Mouse (Mus musculus) G1E (cell line): ENCODE measurements around the gene Reln. TPM values are rescaled to one million over a fixed set of nuclear protein-coding genes. Genes with fewer than 3 reads are reported as not detected.

ENCODE experiments used
- ATAC-seq: 2 replicates; pipeline ENCODE4 v1.8.0; 2016; ENCODE audit warnings: mild to moderate bottlenecking; ENCODE audit not compliant: insufficient number of reproducible peaks, poor library complexity, low FRiP score, severe bottlenecking; ENCODE audit errors: extremely low read depth
- DNase-seq: peaks from one replicate; pipeline ENCODE4 v3.0.0; 2012; ENCODE audit warnings: low spot score
- H3K27me3 ChIP-seq: 2 replicates; pipeline ENCODE4 v1.6.1; 2012; ENCODE audit warnings: mild to moderate bottlenecking, low read length, inconsistent platforms; ENCODE audit not compliant: insufficient read depth
- H3K36me3 ChIP-seq: replicated peaks from 2 replicates; pipeline ENCODE3; 2012; ENCODE audit warnings: mild to moderate bottlenecking, inconsistent platforms
- H3K4me1 ChIP-seq: 2 replicates; pipeline ENCODE4 v1.6.1; 2012; ENCODE audit warnings: low read depth, low read length, inconsistent platforms, mixed read lengths; ENCODE audit not compliant: insufficient read depth
- H3K4me3 ChIP-seq: 2 replicates; pipeline ENCODE4 v1.5.1; 2012; ENCODE audit warnings: low read depth, mild to moderate bottlenecking, inconsistent platforms, low read length, moderate library complexity, mixed read lengths
- H3K9me3 ChIP-seq: replicated peaks from 2 replicates; pipeline ENCODE4 v1.6.1; 2012; ENCODE audit warnings: inconsistent platforms
- CTCF ChIP-seq: IDR thresholded peaks from 2 replicates; pipeline ENCODE4 v1.5.1; 2012; ENCODE audit warnings: low read depth, low read length, inconsistent platforms, mixed read lengths
- GATA1 ChIP-seq: IDR thresholded peaks from 2 replicates; pipeline ENCODE4 v1.6.1; 2012; ENCODE audit warnings: borderline replicate concordance, low read length, inconsistent platforms, mixed read lengths
- GATA2 ChIP-seq: IDR thresholded peaks from 2 replicates; pipeline ENCODE4 v1.6.1; 2012; ENCODE audit warnings: low read depth, low read length, inconsistent platforms, borderline replicate concordance
- POLR2AphosphoS5 ChIP-seq: IDR thresholded peaks from 2 replicates; pipeline ENCODE4 v1.6.1; 2012; ENCODE audit warnings: low read depth, low read length, inconsistent platforms; ENCODE audit not compliant: insufficient replicate concordance
- TAL1 ChIP-seq: conservative IDR thresholded peaks from 2 replicates; pipeline ENCODE4 v1.6.1; 2012; ENCODE audit warnings: low read depth, low read length, inconsistent platforms, mixed read lengths
- polyA plus RNA-seq: library from polyadenylated mRNA; stranded (reverse); fragments of >175 nt; gene quantifications from 2 replicates; pipeline ENCODE4 v1.2.3, GENCODE M21; 2012
- total RNA-seq, 2 experiments: library from RNA; stranded (forward) in 1 of 2; stranded (reverse) in 1 of 2; fragments of 200-1000 nt in 1 of 2; fragments of >200 nt in 1 of 2; fragmentation: Nextera tagmentation in 1 of 2; gene quantifications; 2 replicates each; pipeline ENCODE4 v1.2.3; 2014 to 2017

The Reln gene
- total and polyA plus RNA-seq, 3 experiments, result 0.04 to 42.8 (median 1.1) TPM

DNA sequence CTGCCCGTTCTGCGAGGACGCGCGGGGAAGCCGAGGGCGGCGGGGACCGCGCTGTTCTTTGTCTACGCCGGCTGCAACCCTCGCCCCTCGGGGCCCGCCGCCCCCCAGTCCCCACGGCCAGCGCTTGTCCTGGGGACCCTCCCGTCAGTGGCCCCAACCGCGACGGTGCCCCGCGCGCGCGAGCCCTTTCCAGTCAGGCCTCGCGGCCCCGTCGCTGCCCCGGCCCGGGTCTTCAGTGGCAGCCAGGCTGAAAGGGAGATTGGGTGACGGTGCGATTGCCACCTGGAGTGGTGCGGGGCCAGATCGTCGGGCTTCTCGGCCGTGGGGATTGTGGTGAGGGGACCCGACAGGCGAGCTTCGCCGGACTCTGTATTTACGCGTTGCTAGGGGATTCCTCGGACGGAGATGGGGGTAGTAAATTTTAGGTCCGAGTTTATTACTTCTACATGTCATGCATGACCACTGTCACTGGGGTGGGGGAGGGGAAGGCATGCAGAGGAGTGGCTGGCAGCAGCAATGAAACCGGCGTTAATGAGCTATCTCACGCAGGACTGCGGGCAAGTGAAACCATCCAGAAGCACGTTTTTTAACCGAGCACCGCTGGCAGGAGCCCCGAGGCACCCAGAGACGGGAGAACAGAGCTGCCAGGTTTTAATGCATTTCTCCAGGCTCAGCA is 612 bp upstream of the Reln start:
- peaks cover 56% of the 10 kb centered on the region for H3K4me1 ChIP-seq
- H3K4me3 ChIP-seq, result peak overlapping the region; percentile 66; the same call in 1 of the 2 replicates
- H3K9me3 ChIP-seq, result peaks cover 18% of the 10 kb centered on the region
- H3K27me3 ChIP-seq, result peaks cover 28% of the 10 kb centered on the region
- DNase-seq, result no peak
- TF ChIP-seq POLR2AphosphoS5 (no peak), GATA1 (no peak), GATA2 (no peak), CTCF (no peak), TAL1 (no peak)
- ATAC-seq, result no peak
- no peaks in the 10 kb centered on the region for H3K36me3 ChIP-seq

GRCm38 (mm10) chr5:22343843-22344555 is 503 bp downstream of the Reln start:
- Histone ChIP-seq H3K27me3 (peaks cover 31% of the 10 kb centered on the region), H3K4me3 (peak overlapping the region; percentile 66), H3K9me3 (peaks cover 18% of the 10 kb centered on the region), H3K4me1 (peaks cover 45% of the 10 kb centered on the region), H3K36me3 (no peaks in the 10 kb centered on the region)
- DNase-seq (no peak), ATAC-seq (no peak)
- no peak for TF ChIP-seq CTCF
- no peak for TF ChIP-seq TAL1
- TF ChIP-seq GATA1, result no peak
- TF ChIP-seq GATA2, result no peak
- no peak for TF ChIP-seq POLR2AphosphoS5

- no peaks in the 10 kb centered on the region for H3K36me3 ChIP-seq
- DNase-seq (no peak), ATAC-seq (no peak)
- TF ChIP-seq POLR2AphosphoS5 (no peak), GATA1 (no peak), TAL1 (no peak), CTCF (no peak), GATA2 (no peak)
- peaks cover 18% of the 10 kb centered on the region for H3K9me3 ChIP-seq
- H3K4me3 ChIP-seq, result peak overlapping the region; percentile 66; the same call in 1 of the 2 replicates
- H3K4me1 ChIP-seq, result peaks cover 42% of the 10 kb centered on the region
- H3K27me3 ChIP-seq, result peaks cover 32% of the 10 kb centered on the region
These were observed 1.0 kb downstream of the Reln start for GRCm38 (mm10) chr5:22343536-22343842.

DNA sequence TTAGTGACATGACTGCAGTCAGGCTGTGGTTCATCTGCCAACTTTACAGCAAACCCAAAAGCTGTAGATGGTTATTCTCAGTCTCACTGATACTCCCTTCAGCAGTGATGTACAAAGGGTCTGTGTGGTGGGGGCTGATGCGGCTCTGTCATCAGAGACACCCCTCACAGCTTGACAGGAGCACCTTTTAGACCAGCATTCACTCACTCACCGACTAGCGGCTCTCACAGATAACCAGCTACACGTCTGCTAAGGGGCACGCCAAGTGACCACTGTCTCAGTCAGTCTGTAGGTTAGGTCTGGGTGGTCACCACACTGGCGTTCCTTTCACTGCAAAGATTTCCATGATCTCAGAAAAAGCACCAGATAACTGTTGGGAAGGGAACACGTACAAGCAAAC is 2.0 kb downstream of the Reln start:
- Histone ChIP-seq H3K4me3 (no peak overlapping the region), H3K27me3 (peaks cover 32% of the 10 kb centered on the region)

DNA sequence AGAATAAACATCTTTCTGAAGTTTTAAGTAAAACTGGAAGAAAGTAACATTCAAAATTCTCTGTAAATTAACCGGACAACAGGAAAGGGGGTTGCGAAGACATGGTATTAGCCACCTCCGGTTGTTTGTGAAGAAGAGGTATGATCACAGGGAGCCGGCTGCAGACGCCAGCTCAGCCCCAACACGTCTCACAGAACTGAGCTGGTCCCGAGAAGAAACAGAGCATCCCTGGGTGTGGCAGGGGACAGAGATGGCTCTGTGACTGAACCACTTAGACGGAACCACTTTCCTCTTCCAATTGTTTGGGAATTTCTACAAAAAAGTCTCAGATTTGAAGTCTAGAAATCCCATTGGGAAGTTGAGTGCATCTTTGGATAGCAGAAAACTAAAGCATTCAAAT is 3.5 kb downstream of the Reln start:
- Histone ChIP-seq H3K36me3 (no peaks in the 10 kb centered on the region), H3K27me3 (peaks cover 32% of the 10 kb centered on the region), H3K4me3 (no peak overlapping the region), H3K4me1 (peaks cover 17% of the 10 kb centered on the region), H3K9me3 (peaks cover 18% of the 10 kb centered on the region)
- TF ChIP-seq POLR2AphosphoS5 (no peak), GATA2 (no peak), TAL1 (no peak), CTCF (no peak), GATA1 (no peak)
- ATAC-seq (no peak), DNase-seq (no peak)

More for the DNA sequence above, 2.0 kb downstream of the Reln start:
- DNase-seq (no peak), ATAC-seq (no peak)
- Histone ChIP-seq H3K9me3 (peaks cover 18% of the 10 kb centered on the region), H3K4me1 (peaks cover 32% of the 10 kb centered on the region), H3K36me3 (no peaks in the 10 kb centered on the region)
- TF ChIP-seq TAL1 (no peak), POLR2AphosphoS5 (no peak), CTCF (no peak), GATA2 (no peak), GATA1 (no peak)

DNA sequence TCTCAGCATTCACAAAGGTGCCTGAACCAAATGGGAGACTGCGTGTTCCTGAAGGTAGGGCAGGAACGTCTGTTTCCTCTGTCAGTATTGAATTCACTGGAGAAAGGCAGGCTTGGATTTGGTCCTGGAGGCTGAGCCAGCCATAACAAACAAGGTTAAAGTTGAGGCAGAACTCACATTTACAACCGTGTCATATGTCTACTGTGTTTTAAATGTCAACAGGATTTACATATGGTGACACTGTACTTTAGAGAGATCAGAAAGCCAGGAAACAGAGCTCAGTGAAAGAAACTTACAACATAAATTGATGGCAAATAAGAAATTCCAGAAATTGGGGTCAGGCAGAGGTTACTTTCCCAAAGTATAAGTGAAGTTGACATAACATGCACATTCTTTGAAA is 9.1 kb downstream of the Reln start:
- H3K4me3 ChIP-seq, result no peak overlapping the region
- DNase-seq (no peak), ATAC-seq (no peak)
- TF ChIP-seq TAL1, result no peak
- TF ChIP-seq CTCF, result no peak
- TF ChIP-seq GATA2, result no peak
- no peak for TF ChIP-seq GATA1
- TF ChIP-seq POLR2AphosphoS5, result no peak
- peaks cover 24% of the 10 kb centered on the region for H3K27me3 ChIP-seq
- H3K9me3 ChIP-seq, result peaks cover 2% of the 10 kb centered on the region; the same call in 1 of the 2 replicates
- H3K36me3 ChIP-seq, result no peaks in the 10 kb centered on the region
- H3K4me1 ChIP-seq, result no peaks in the 10 kb centered on the region
